Mouse (Mus musculus): Measurements from ENCODE around the gene Elmo1.
A peak's percentile ranks its signal among the peaks of the same experiment; 100 is the strongest.

Elmo1 gene

GRCm38 (mm10) chr13:20517702-20518101, 427.3 kb downstream of the Elmo1 start:
- DNase-seq (ENCODE audit: low read depth, low spot score) = no peak

DNA sequence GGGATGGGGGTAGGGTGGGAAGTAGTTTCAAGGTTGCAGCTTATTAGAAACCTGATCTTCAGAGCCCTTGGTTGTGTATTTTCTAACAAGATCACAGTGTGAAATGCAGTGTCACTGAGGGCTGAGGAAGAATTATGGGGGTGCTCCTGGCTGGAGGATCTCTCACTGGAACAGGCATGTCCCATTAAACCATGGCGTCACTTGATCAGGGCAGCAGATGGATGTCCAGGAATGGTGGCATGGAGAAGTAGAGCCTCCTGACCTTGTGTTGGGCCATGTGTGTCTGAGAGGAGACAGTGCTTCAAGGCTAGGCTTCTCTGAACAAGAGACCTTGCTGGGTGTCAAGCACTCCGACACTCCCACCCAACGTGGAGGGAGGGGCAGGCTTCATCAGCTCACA, 431.1 kb downstream of the Elmo1 start:
- DNase-seq (ENCODE audit: low read depth, low spot score) = no peak

- no peak for DNase-seq (ENCODE audit: low read depth, low spot score)
Measured at GRCm38 (mm10) chr13:20523671-20524070, 433.3 kb downstream of the Elmo1 start.

- no peak for DNase-seq (ENCODE audit: low read depth, low spot score)
Measured at GRCm38 (mm10) chr13:20525844-20526243, 435.4 kb downstream of the Elmo1 start.

- DNase-seq (ENCODE audit: low read depth, low spot score) = no peak
Measured at GRCm38 (mm10) chr13:20537053-20537452, 446.7 kb downstream of the Elmo1 start.

DNA sequence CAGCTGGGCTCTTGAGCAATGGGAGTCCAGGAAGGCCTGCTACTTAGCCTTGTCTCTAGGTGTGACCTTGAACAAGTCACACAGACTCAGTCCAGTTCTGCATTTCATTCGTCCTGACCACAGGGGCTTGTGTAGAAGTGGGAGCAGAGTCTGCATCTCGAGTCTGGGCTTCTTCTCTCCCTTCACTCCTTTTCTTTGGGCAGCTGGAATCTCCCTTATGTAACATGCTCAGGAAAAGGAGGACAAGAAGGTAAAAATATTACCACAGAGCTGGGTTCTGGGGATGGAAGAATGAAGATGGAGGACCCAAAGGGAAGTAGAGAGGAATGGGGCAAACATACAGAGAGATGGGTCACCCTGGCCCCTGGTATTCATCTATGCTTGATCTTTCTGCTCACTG, 447.1 kb downstream of the Elmo1 start:
- no peak for DNase-seq (ENCODE audit: low read depth, low spot score)

GRCm38 (mm10) chr13:20538216-20539070, 448.0 kb downstream of the Elmo1 start:
- DNase-seq (ENCODE audit: low read depth, low spot score) = no peak

DNA sequence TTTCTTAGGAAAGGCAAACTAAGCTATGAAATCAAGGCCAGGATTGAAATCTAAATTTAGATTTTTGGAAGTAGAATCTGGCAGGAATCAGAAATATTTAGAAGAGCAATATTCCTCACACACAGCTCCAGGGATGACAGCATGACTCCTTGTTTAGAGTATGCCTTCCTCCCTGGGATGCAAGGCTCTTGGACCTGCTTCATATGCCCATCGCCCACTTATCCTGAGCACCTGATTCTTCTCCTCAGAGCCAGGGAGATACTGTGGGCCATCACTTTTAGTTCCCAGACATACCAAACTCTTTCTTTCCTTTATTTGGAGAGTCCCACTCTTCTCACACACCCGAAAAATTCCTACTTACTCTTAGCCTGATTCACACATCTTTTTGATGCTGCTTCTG, 449.2 kb downstream of the Elmo1 start:
- DNase-seq (ENCODE audit: low read depth, low spot score) = no peak

- no peak for DNase-seq (ENCODE audit: low read depth, low spot score)
Measured at GRCm38 (mm10) chr13:20546568-20547204, 456.3 kb downstream of the Elmo1 start.

- no peak for DNase-seq (ENCODE audit: low read depth, low spot score)
Measured at GRCm38 (mm10) chr13:20549983-20550382, 459.6 kb downstream of the Elmo1 start.

- DNase-seq (ENCODE audit: low read depth, low spot score) = no peak
Measured at GRCm38 (mm10) chr13:20551559-20551958, 461.2 kb downstream of the Elmo1 start.

- peak; percentile 6 for DNase-seq (ENCODE audit: low read depth, low spot score)
Measured at GRCm38 (mm10) chr13:20555853-20556452, 465.6 kb downstream of the Elmo1 start.

DNA sequence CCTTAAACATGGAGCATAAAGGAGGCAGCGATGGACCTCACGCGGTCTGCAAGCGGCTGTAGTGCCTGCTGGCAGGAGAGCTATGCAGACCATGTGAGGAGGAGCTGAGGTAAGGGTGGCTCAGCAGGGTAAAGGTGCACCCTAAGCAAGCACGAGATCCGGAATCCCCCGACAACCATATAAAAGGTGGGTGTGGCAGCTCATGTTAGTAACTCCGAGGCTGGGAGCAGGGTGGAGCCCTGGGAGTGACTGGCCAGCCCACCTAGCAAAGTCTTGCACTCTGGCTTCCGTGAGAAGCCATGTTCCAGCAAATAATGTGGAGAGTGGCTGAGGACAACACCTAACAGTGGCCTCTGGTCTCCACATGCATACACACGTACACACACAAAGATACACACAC, 466.3 kb downstream of the Elmo1 start:
- DNase-seq (ENCODE audit: low read depth, low spot score) = no peak

GRCm38 (mm10) chr13:20557156-20557555, 466.8 kb downstream of the Elmo1 start:
- no peak for DNase-seq (ENCODE audit: low read depth, low spot score)

- DNase-seq (ENCODE audit: low read depth, low spot score) = no peak
Measured at GRCm38 (mm10) chr13:20558376-20558775, 468.0 kb downstream of the Elmo1 start.

GRCm38 (mm10) chr13:20564414-20564813, 474.0 kb downstream of the Elmo1 start:
- DNase-seq (ENCODE audit: low read depth, low spot score) = peak; percentile 18

DNA sequence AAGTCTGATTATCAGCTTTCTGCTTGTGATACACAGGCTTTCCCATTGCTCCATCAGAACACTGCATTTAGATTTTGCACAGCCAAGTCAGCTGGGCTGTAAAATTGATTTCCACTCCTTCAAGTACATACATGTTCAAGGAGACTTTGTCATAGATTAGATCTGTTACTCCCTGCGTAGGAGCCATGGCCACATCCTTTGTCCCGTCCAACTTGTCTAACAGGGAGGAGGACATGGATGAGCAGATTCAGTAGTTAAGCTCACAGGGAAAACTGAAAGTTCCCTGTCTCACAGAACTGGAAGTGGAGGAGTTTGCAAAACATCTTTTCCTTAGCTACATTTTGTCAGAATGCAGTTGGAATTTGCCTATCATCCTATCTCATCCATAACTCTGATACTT, 484.8 kb downstream of the Elmo1 start:
- no peak for DNase-seq (ENCODE audit: low read depth, low spot score)

GRCm38 (mm10) chr13:20585868-20586267, 495.5 kb downstream of the Elmo1 start:
- no peak for DNase-seq (ENCODE audit: low read depth, low spot score)

DNA sequence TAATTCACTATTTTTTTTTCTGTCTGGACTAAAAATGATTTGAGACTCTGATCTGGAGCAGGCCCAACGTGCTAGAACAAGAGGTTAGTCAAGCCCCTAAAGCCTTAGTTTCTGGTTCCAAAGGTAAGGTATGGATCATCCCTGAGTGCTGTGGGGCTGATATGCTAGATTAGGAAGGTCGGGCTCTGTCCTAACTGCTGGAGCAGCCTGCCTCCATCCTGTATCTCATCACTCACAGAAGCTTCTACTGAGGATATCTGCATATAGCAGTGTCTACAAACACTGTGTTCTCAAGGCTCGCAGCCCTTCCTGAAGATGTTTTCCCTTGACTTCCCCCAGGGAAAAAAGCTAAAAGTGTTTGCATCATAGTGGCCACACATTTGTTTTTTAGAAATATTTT, 496.1 kb downstream of the Elmo1 start:
- no peak for DNase-seq (ENCODE audit: low read depth, low spot score)

DNA sequence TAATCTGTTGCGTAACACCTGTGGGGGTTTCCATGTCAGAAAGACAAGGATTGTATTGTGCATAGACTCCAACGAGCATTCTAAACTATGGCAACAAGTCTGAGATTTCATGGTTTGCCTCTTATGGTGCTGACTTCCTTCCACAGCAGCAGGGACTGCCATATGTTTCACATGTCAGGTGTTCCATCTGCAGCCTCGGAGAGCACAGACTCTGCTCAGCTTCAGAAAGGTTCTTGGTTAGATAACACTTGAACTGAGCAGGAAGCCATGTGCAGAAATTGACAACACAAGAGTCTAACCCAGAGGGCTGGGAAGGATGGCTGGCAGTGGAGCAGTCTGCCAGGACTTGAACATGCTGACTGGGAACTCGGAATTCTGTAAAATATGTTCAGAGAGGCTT, 500.6 kb downstream of the Elmo1 start:
- no peak for DNase-seq (ENCODE audit: low read depth, low spot score)

GRCm38 (mm10) chr13:20597307-20597706, 506.9 kb downstream of the Elmo1 start:
- DNase-seq (ENCODE audit: low read depth, low spot score) = no peak

DNA sequence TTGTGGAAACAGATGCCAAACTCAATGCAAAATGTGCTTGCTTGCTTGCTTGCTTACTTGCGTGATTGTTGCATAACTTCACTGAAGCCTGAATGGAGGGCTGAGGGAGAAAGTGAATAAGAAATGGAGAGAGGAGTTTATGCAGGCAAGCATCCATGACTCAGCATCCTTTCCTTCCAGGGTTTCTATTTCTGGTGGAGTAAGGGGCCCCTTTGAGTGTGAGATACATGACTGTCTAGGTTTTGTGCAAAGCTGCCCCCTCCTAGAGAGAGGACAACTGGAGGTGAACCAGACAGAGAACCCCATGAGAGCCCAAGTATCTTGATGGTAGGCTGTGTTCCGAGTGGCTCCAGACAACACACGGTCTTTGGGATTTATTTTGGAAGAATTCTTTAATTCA, 508.2 kb downstream of the Elmo1 start:
- no peak for DNase-seq (ENCODE audit: low read depth, low spot score)

DNA sequence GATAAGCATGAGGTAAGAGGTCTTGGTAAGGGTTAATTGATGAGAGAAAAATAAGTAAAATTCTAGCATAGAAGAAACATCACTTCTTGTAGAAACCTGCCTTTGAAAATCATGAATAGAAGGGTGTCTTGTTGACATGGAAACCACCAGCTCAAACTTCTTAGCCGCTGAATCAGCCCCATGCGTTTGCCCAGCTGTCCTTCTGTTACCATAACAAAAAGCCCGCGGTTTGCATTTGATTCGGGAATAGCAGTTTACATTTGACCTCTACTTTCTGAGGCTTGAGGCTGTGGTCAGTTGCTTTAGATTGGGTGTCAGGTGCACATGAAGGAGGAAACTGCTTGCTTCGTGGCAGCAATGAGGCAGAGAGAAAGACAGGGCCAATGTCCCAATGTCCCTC, 509.9 kb downstream of the Elmo1 start:
- no peak for DNase-seq (ENCODE audit: low read depth, low spot score)
